21 mouse cellular contexts compared by ENCODE assay signal in genomic region chrX:139419867-139420266, GRCm38 (mm10).
A peak's percentile ranks its signal among the peaks of the same experiment; 100 is the strongest.
DNase-seq lines count a peak whose midpoint lies in the region; ATAC-seq and TF ChIP-seq lines count a peak whose summit lies in the region.
"Had no signal": no experiment of that assay in that cellular context is flagged by ENCODE, and none has a peak within 500 bp of the region (broad histone marks: within the 10 kb centered on the region; RNA-seq: fewer than 3 reads in every experiment).

No protein-coding gene starts in this region.

- peak; percentile 1 to 11 for DNase-seq in cerebellum, postnatal 10 days
- DNase-seq in gastrocnemius, adult 2 months: peak; percentile 18
- DNase-seq in gastrocnemius, postnatal 36 days: no peak
- DNase-seq in kidney, postnatal 0 days (ENCODE audit: low spot score): peak; percentile 12
- DNase-seq in kidney, postnatal 10 days: no peak
- peak; percentile 14 for DNase-seq in skeletal muscle tissue, adult 2 months (ENCODE audit: low read depth, low spot score)
- DNase-seq: adrenal gland, postnatal 25 days; heart, adult 2 months; heart, postnatal 14 days; liver, postnatal 0 days; thymus, postnatal 14 days had no signal

- H3K27me3 ChIP-seq in kidney, postnatal 0 days (ENCODE audit: insufficient read depth, low read length): no peaks in the 10 kb centered on the region
- H3K27me3 ChIP-seq: heart, embryonic 13.5 days had no signal

- H3K4me3 ChIP-seq in gastrocnemius, adult 2 months: no peak overlapping the region
- H3K4me3 ChIP-seq in kidney, postnatal 0 days (replicated peaks; ENCODE audit: low read depth, low read length): no peak overlapping the region
- H3K4me3 ChIP-seq: heart, adult 2 months; heart, embryonic 13.5 days; midbrain, embryonic 10.5 days had no signal

- no peaks in the 10 kb centered on the region for H3K9me3 ChIP-seq in kidney, postnatal 0 days (replicated peaks; ENCODE audit: low read length)
- H3K9me3 ChIP-seq: heart, embryonic 13.5 days; midbrain, embryonic 10.5 days had no signal

- peak overlapping the region; percentile 48; the same call in 1 of the 2 replicates for H3K27ac ChIP-seq in gastrocnemius, adult 2 months
- no peak overlapping the region for H3K27ac ChIP-seq in kidney, postnatal 0 days
- H3K27ac ChIP-seq: heart, adult 2 months; heart, embryonic 13.5 days; hindbrain, postnatal 0 days; macrophage; midbrain, embryonic 10.5 days had no signal

- no peak overlapping the region for H3K4me2 ChIP-seq in kidney, postnatal 0 days (ENCODE audit: low read length)
- H3K4me2 ChIP-seq: heart, embryonic 13.5 days; liver, embryonic 11.5 days had no signal

- no peaks in the 10 kb centered on the region for H3K36me3 ChIP-seq in kidney, postnatal 0 days (ENCODE audit: insufficient read depth, low read length)
- H3K36me3 ChIP-seq: heart, embryonic 13.5 days; midbrain, embryonic 10.5 days had no signal

- intact Hi-C loops in gastrocnemius, adult 2 months (cut with DNase I): loop anchor here (10.0 kb wide), 1 partner anchor 165 kb away; no protein-coding TSS in a partner anchor
- intact Hi-C loops in gastrocnemius, postnatal 36 days (cut with DNase I): loop anchor here (5.0 kb wide), 1 partner anchor 247 kb away; no protein-coding TSS in a partner anchor

- no peak for ATAC-seq in cerebellum, adult (ENCODE audit: insufficient number of reproducible peaks, low FRiP score, low TSS enrichment)
- peak; percentile 61; the same call in 1 of the 2 replicates for ATAC-seq in kidney, postnatal 0 days (replicated peaks; ENCODE audit: low FRiP score, low read depth)
- ATAC-seq: forebrain, embryonic 16.5 days; hindbrain, postnatal 0 days; intestine, embryonic 16.5 days; liver, postnatal 0 days; lung, postnatal 0 days; midbrain, embryonic 16.5 days had no signal

- H3K4me1 ChIP-seq in kidney, postnatal 0 days (replicated peaks; ENCODE audit: insufficient read depth, low read length): no peaks in the 10 kb centered on the region
- H3K4me1 ChIP-seq: heart, embryonic 13.5 days; midbrain, embryonic 10.5 days had no signal

- TF ChIP-seq CTCF in gastrocnemius, adult 2 months (IDR thresholded peaks at IDR 0.05): no peak
- no peak for TF ChIP-seq CTCF in kidney, postnatal 0 days (IDR thresholded peaks at IDR 0.05; ENCODE audit: low read depth)

- H3K9ac ChIP-seq in kidney, postnatal 0 days (ENCODE audit: low read depth, low read length): no peak overlapping the region
- H3K9ac ChIP-seq: heart, embryonic 13.5 days; liver, postnatal 0 days had no signal

- 55% methylated on average over 6 of the region's 6 CpGs for WGBS in kidney, postnatal 0 days

Comparison
In these comparisons a context has a peak if more than half of its experiments do, and no peak if none do; other contexts are left out.
1. DNase-seq: peak in cerebellum, postnatal 10 days (2 of 2), gastrocnemius, adult 2 months (single experiment), kidney, postnatal 0 days (single experiment) and skeletal muscle tissue, adult 2 months (single experiment); none in gastrocnemius, postnatal 36 days (0 of 2) and kidney, postnatal 10 days (single experiment).